Mouse (Mus musculus) heart, adult 2 months (tissue): ENCODE results near the gene Maml3.

Experiments
- CTCF ChIP-seq: fragments of 200-600 bp; IDR thresholded peaks from 2 replicates; pipeline ENCODE4 v1.8.1; 2022; ENCODE audit warnings: antibody characterized with exemption, mild to moderate bottlenecking, moderate library complexity
- POLR2A ChIP-seq: fragments of 200-500 bp; IDR thresholded peaks from 2 replicates; pipeline ENCODE4 v1.6.1; 2011; ENCODE audit warnings: mild to moderate bottlenecking, low read depth, low read length, control low read depth; ENCODE audit not compliant: insufficient read depth

DNA sequence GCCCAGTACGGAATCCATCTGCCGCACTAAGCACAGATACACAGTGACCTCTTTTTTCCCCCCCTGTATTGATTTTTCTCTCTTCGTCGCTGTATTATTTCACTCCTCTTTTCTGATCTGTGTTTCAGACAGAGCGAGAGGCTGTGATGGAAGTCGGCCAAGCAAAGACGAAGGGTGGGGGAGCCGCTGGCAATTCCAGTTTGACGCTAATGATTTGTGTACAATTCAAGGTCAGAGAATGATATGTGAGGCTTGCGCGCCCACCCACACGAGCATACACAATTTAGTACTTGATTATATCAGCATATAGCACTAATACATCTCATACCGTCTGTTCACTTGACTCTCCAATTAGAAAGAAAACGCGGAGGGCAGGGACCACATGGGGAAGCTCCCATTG lies 271.9 kb downstream of the Maml3 start:
- TF ChIP-seq CTCF (no peak), POLR2A (no peak)
